ENCODE assay signal across 7 mouse cellular contexts in the genomic region with DNA sequence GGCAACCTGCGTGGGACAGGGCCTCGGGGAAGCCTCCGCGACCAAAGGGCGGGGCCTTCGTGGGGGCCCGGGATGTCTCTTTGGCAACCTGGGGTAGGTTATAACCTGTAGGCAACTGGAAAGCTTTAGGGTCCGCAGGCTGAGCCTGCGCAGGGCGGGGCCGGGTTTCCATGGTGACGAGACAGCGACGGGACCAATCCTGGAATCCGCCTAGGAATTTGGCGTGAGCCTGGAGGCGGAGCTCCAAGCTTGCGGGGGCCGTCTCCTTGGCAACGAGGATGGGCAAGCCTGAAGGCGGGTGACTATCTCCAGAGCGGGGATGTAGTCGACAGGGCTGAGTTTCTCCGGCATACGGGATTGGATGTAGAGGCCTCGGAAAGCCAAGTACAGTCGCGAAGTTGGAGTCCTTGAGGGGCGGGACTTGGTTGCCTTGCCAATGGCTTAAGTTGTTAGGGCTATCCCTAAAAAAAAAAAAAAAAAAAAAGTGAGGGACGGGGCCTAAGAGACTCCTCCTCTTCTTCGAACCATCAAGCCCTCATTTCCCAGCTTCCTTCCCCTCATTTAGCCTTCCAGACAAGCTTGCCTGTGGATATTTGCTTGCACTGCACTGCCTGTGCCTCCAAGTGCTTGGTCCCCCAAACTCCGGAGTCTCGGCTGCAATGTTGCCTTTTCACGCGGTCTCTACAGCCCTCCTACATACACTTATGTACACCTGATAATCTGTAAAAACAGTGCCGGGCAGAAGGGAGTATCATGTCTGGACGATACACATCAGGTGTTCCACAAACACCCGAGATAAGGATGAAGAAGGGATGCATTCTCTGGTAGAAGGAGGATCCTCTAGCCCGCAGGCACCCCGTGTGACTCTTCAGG. TPM values are rescaled to one million over a fixed set of nuclear protein-coding genes. Genes with fewer than 3 reads are reported as not detected.
DNase-seq lines count a peak whose midpoint lies in the region; ATAC-seq lines count a peak whose summit lies in the region.

No protein-coding gene starts in this region.

- DNase-seq in adrenal gland, adult 8-10 months = peak; percentile 92
- DNase-seq in embryo, embryonic 10.5 days (ENCODE audit: low spot score) = peak; percentile 97
- DNase-seq in gastrocnemius, postnatal 10 days = peak; percentile 92
- peak; percentile 96 to 97 for DNase-seq in left cerebral cortex, postnatal 10 days (ENCODE audit: extremely low spot score in 1 of 2, low spot score in 2 of 2)
- peak; percentile 95 to 98 for DNase-seq in right cerebral cortex, postnatal 36 days (ENCODE audit: low spot score in 2 of 2)

- ATAC-seq in inflammation-experienced regulatory T-cells, adult 6 months = peak; percentile 33
- ATAC-seq in megakaryocyte progenitor cell, adult 5-6 weeks (replicated peaks; ENCODE audit: poor library complexity) = peak; percentile 24

- intact Hi-C loops in left cerebral cortex, postnatal 10 days (cut with DNase I) = loop anchor here (2.0 kb wide), 1 partner anchor 45 kb away; no protein-coding TSS in a partner anchor

RNA-seq across cellular contexts. Expression of a gene that starts 0.9 kb away (rescaled TPM):
- 10 to 100 TPM; 45.2 to 61.9 (median 50.8) TPM for total RNA-seq in adrenal gland, adult 8-10 months (2022)
- 10 to 100 TPM; 35.2 to 36.1 TPM for total RNA-seq in gastrocnemius, postnatal 10 days (2021)
- polyA plus RNA-seq in inflammation-experienced regulatory T-cells, adult 6 months (2017; shearing (Covaris generic)) = 1 to 10 TPM; 2.1 to 2.8 (median 2.7) TPM
- total RNA-seq in left cerebral cortex, postnatal 10 days (2021) = 10 to 100 TPM; 90.7 to 95.8 TPM
- total RNA-seq in megakaryocyte progenitor cell, adult 5-6 weeks (2015) = 55.6 and 63.0 TPM in 2 replicates
- total RNA-seq in megakaryocyte progenitor cell, adult 5-6 weeks (2017) = 18.4 and 20.2 TPM in 2 replicates

RNA-seq across cellular contexts. Expression of a gene that starts 9.5 kb away (rescaled TPM):
- total RNA-seq in adrenal gland, adult 8-10 months (2022) = 10 to 100 TPM in 2 of 4 experiments, 1 to 10 TPM in 2; 8.8 to 55.0 (median 26.2) TPM
- total RNA-seq in gastrocnemius, postnatal 10 days (2021) = 1 to 10 TPM; 1.1 to 1.6 TPM
- polyA plus RNA-seq in inflammation-experienced regulatory T-cells, adult 6 months (2017; shearing (Covaris generic)) = 1 to 10 TPM in 1 of 3 experiments, under 1 TPM in 1, not detected in 1; 0.21 to 1.2 TPM
- total RNA-seq in left cerebral cortex, postnatal 10 days (2021) = 1 to 10 TPM; 1.7 to 2.6 TPM
- total RNA-seq in megakaryocyte progenitor cell, adult 5-6 weeks (2015) = 1.6 and 2.7 TPM in 2 replicates
- 1.3 and 3.6 TPM in 2 replicates for total RNA-seq in megakaryocyte progenitor cell, adult 5-6 weeks (2017)

RNA-seq across cellular contexts. Expression of a gene that starts 12.7 kb away (rescaled TPM):
- 1 to 10 TPM in 2 of 4 experiments, under 1 TPM in 1, not detected in 1; 0.38 to 1.2 (median 1.1) TPM for total RNA-seq in adrenal gland, adult 8-10 months (2022)
- not detected for total RNA-seq in gastrocnemius, postnatal 10 days (2021)
- polyA plus RNA-seq in inflammation-experienced regulatory T-cells, adult 6 months (2017; shearing (Covaris generic)) = under 1 TPM in 1 of 3 experiments, not detected in 2; 0.24 TPM
- 1 to 10 TPM; 1.9 to 3.0 TPM for total RNA-seq in left cerebral cortex, postnatal 10 days (2021)
- not detected in 2 replicates for total RNA-seq in megakaryocyte progenitor cell, adult 5-6 weeks (2015)
- not detected in 2 replicates for total RNA-seq in megakaryocyte progenitor cell, adult 5-6 weeks (2017)

RNA-seq across cellular contexts. Expression of a gene that starts 21.2 kb away (rescaled TPM):
- 10 to 100 TPM; 58.5 to 79.0 (median 70.8) TPM for total RNA-seq in adrenal gland, adult 8-10 months (2022)
- 10 to 100 TPM; 20.8 to 24.6 TPM for total RNA-seq in gastrocnemius, postnatal 10 days (2021)
- polyA plus RNA-seq in inflammation-experienced regulatory T-cells, adult 6 months (2017; shearing (Covaris generic)) = 10 to 100 TPM; 10.6 to 19.2 (median 17.1) TPM
- total RNA-seq in left cerebral cortex, postnatal 10 days (2021) = 10 to 100 TPM; 40.1 to 43.7 TPM
- total RNA-seq in megakaryocyte progenitor cell, adult 5-6 weeks (2015) = 36.9 and 46.9 TPM in 2 replicates
- 10.8 and 14.6 TPM in 2 replicates for total RNA-seq in megakaryocyte progenitor cell, adult 5-6 weeks (2017)

RNA-seq across cellular contexts. Expression of a gene that starts 23.2 kb away (rescaled TPM):
- under 1 TPM in 2 of 4 experiments, not detected in 2; 0.13 to 0.38 TPM for total RNA-seq in adrenal gland, adult 8-10 months (2022)
- total RNA-seq in gastrocnemius, postnatal 10 days (2021) = under 1 TPM in 1 of 2 experiments, not detected in 1; 0.11 TPM
- 1 to 10 TPM in 1 of 3 experiments, under 1 TPM in 1, not detected in 1; 0.57 to 1.1 TPM for polyA plus RNA-seq in inflammation-experienced regulatory T-cells, adult 6 months (2017; shearing (Covaris generic))
- total RNA-seq in left cerebral cortex, postnatal 10 days (2021) = under 1 TPM; 0.32 to 0.54 TPM
- total RNA-seq in megakaryocyte progenitor cell, adult 5-6 weeks (2015) = 160 and 189 TPM in 2 replicates
- total RNA-seq in megakaryocyte progenitor cell, adult 5-6 weeks (2017) = 95.1 and 100.0 TPM in 2 replicates

Comparison
In these comparisons a context has a peak if more than half of its experiments do, and no peak if none do; other contexts are left out.
1. Peak in every context shown above with its lines: DNase-seq and ATAC-seq.